Mouse (Mus musculus) ES-Bruce4 (cell line): ENCODE data around the gene Plppr3. TPM values are rescaled to one million over a fixed set of nuclear protein-coding genes. Genes with fewer than 3 reads are reported as not detected.
"Not testable (repeated sequence)": the region's sequence is repeated elsewhere in the genome, so short reads cannot be mapped to it uniquely, and the experiment has no call there.

Source experiments
- H3K27ac ChIP-seq: 2 replicates; pipeline ENCODE4 v1.5.1; 2012; ENCODE audit warnings: low read length, inconsistent platforms; ENCODE audit not compliant: insufficient read depth
- H3K27me3 ChIP-seq: 2 replicates; pipeline ENCODE4 v1.6.1; 2012; ENCODE audit warnings: mild to moderate bottlenecking, low read length, inconsistent platforms; ENCODE audit not compliant: control insufficient read depth, poor library complexity, insufficient read depth, severe bottlenecking
- H3K36me3 ChIP-seq: 2 replicates; pipeline ENCODE4 v1.6.1; 2012; ENCODE audit warnings: inconsistent platforms, mild to moderate bottlenecking, low read length, moderate library complexity; ENCODE audit not compliant: control insufficient read depth, poor library complexity, insufficient read depth, severe bottlenecking
- H3K4me1 ChIP-seq: one replicate; pipeline ENCODE4 v1.8.1; 2011; ENCODE audit warnings: low read length; ENCODE audit not compliant: control insufficient read depth, insufficient read depth
- H3K4me3 ChIP-seq: 2 replicates; pipeline ENCODE4 v1.5.1; 2011; ENCODE audit warnings: low read depth, mild to moderate bottlenecking, low read length
- H3K9ac ChIP-seq: 2 replicates; pipeline ENCODE4 v1.6.1; 2012; ENCODE audit warnings: low read depth, mild to moderate bottlenecking, inconsistent platforms; ENCODE audit not compliant: poor library complexity, severe bottlenecking
- H3K9me3 ChIP-seq: replicated peaks from 2 replicates; pipeline ENCODE4 v1.6.1; 2012; ENCODE audit warnings: mild to moderate bottlenecking, low read length, inconsistent platforms; ENCODE audit not compliant: control insufficient read depth, poor library complexity, insufficient read depth, severe bottlenecking
- CTCF ChIP-seq: IDR thresholded peaks from one replicate; pipeline ENCODE4 v1.8.1; 2011; ENCODE audit warnings: low read depth, low read length
- EP300 ChIP-seq: IDR thresholded peaks from 2 replicates; pipeline ENCODE4 v1.6.1; 2011; ENCODE audit warnings: low read depth, low read length; ENCODE audit not compliant: insufficient read depth
- POLR2A ChIP-seq: IDR thresholded peaks from one replicate; pipeline ENCODE4 v1.8.1; 2011; ENCODE audit warnings: low read length; ENCODE audit not compliant: insufficient read depth
- polyA plus RNA-seq: library from polyadenylated mRNA; stranded (reverse); fragments of >200 nt; gene quantifications from 2 replicates; pipeline ENCODE4 v1.2.4, GENCODE M21; 2011; ENCODE audit warnings: low read depth; ENCODE audit not compliant: missing spikeins, insufficient read depth, insufficient read length

Gene Plppr3
- polyA plus RNA-seq, 1 experiment, result 6.4 TPM

DNA sequence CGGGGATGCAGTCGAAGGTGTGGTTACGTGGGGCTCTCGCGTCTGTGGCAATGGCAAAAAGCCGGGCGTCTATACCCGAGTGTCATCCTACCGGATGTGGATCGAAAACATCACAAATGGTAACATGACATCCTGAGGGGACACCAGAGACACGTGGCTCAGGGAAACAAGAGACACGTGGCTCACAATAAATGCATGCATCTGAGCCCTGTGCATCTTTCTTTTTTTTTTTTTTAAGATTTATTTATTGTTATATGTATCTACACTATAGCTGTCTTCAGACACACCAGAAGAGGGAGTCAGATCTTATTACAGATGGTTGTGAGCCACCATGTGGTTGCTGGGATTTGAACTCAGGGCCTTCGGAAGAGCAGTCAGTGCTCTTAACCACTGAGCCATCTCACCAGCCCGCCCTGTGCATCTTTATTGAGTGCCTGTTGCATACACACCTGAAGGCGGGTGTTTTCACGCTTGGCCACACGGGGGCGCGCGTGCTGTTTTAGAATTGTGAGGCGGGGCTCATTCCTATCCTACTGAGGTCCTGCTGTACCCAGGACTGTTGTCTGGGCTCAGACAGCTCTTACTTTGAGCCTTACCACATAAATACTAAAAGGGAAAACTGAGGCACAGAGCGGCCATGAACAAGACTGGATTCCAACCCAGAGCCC, 18.2 kb upstream of the Plppr3 start:
- H3K9me3 ChIP-seq, H3K27ac ChIP-seq: not testable (repeated sequence)

DNA sequence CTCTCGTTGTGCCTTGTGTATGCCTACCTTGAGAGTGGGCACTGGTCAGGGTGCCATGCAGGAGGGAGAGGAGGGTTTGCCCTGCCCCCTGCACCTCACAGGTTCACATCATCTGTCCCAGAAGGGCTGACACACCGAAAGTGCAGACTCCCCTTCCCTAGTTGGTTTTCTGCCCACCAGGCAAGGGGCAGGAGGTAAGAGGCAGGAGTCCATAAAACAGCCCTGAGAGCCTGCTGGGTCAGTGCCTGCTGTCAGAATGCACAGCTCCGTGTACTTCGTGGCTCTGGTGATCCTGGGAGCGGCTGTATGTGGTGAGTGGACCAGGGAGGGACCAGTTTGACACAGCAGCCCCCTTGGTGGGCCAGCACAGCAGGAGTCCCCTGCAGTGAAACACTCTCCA, 16.2 kb upstream of the Plppr3 start, which contains the start of gene Cfd:
TSS of gene Cfd (plus strand) at position 184 of the 400 bp plus-strand sequence.
- H3K36me3 ChIP-seq, result no peaks in the 10 kb centered on the region
- H3K9ac ChIP-seq, result no peak within 1 kb of the TSS
- H3K27ac ChIP-seq, result no peak within 1 kb of the TSS
- no peaks in the 10 kb centered on the region for H3K9me3 ChIP-seq
- H3K4me3 ChIP-seq, result no peak within 1 kb of the TSS
- no peaks in the 10 kb centered on the region for H3K27me3 ChIP-seq
- no peaks in the 10 kb centered on the region for H3K4me1 ChIP-seq
- TF ChIP-seq CTCF, result no peak
- TF ChIP-seq POLR2A, result no peak
- no peak for TF ChIP-seq EP300

More for the DNA sequence above, 18.2 kb upstream of the Plppr3 start:
- H3K4me1 ChIP-seq, H3K36me3 ChIP-seq, H3K4me3 ChIP-seq, H3K9ac ChIP-seq, H3K27me3 ChIP-seq: not testable (repeated sequence)
- peak; percentile 86 for TF ChIP-seq CTCF

DNA sequence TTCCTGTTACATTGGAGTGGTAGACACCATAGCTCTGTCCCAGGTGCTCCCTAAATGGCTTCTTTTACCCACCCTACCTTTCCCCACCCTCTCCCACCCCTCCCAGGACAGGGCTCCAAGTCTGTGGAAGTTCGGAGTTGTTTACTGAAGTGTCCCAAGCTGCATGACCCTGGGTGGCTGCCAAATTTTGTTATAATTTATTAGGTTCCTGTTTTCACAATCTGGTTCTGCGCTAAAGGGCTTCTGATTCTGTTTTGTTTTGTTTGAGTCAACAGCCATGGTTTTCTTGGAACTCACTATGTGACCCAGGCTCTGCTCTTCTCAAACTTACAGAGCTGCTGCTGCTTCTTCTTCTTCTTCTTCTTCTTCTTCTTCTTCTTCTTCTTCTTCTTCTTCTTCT, 15.0 kb upstream of the Plppr3 start:
- Histone ChIP-seq H3K27ac (no peak overlapping the region), H3K27me3 (no peaks in the 10 kb centered on the region), H3K9me3 (no peaks in the 10 kb centered on the region), H3K4me1 (no peaks in the 10 kb centered on the region), H3K36me3 (no peaks in the 10 kb centered on the region), H3K4me3 (no peak overlapping the region), H3K9ac (no peak overlapping the region)
- TF ChIP-seq CTCF (no peak), EP300 (no peak), POLR2A (no peak)

DNA sequence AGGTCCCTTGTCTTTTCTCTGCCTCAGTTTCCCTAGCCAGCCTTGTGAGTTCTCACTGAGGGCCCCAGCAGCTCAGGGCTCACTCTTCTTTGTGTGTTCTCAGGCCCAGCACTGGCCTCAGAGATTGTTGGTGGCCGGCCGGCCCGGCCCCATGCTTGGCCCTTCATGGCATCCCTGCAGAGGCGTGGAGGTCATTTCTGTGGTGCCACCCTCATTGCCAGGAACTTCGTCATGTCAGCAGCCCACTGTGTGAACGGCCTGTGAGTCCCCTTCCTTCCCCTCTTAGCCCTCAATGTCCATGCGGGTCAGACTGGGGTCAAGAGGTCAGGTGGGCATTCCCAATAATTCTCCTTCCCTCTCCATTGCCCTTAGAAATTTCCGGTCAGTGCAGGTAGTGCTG, 12.2 kb upstream of the Plppr3 start:
- Histone ChIP-seq H3K9ac (no peak overlapping the region), H3K9me3 (no peaks in the 10 kb centered on the region), H3K4me1 (no peaks in the 10 kb centered on the region), H3K27me3 (no peaks in the 10 kb centered on the region), H3K27ac (no peak overlapping the region), H3K4me3 (no peak overlapping the region), H3K36me3 (no peaks in the 10 kb centered on the region)
- no peak for TF ChIP-seq EP300
- TF ChIP-seq POLR2A, result no peak
- no peak for TF ChIP-seq CTCF

DNA sequence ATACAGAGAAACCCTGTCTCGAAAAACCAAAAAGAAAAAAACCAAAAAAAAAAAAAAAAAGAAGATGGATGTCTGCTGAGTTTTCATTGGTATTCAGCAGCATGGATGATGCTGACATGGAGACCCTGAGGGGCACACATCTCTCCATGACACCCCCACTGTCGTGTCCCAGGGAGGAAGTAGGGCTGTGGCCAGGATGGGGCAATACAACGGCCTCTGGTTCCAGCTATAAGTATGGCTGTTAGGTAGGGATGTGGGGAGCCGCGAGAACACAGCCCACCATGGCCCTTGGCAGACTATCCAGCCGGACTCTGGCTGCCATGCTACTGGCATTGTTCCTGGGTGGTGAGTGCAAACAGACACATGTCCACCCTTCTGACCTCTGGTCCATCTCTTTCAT, 11.6 kb upstream of the Plppr3 start, which contains the start of gene Elane:
TSS of gene Elane (plus strand) at position 194 of the 400 bp plus-strand sequence.
- Histone ChIP-seq H3K27ac (no peak within 1 kb of the TSS), H3K9ac (no peak within 1 kb of the TSS), H3K27me3 (no peaks in the 10 kb centered on the region), H3K4me1 (no peaks in the 10 kb centered on the region), H3K4me3 (no peak within 1 kb of the TSS), H3K9me3 (no peaks in the 10 kb centered on the region), H3K36me3 (no peaks in the 10 kb centered on the region)
- TF ChIP-seq CTCF (no peak), POLR2A (no peak), EP300 (no peak)

DNA sequence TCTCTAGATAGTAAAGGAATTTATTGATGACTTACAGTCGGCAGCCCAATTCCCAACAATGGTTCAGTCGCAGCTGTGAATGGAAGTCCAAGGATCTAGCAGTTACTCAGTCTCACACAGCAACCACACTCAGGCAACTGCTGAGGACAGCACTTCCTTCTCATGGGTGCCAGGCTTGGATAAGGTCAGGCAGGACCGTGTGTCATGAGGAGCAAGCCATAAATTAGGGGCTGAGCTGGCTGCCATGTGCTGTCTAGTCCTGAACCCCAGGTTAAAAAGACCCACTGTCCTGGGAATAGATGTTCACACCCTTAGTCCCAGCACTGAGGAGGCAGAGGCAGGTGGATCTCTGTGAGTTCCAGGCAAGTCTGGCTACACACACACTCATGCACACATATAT, 10.5 kb upstream of the Plppr3 start:
- H3K27me3 ChIP-seq, H3K27ac ChIP-seq, H3K9ac ChIP-seq, H3K9me3 ChIP-seq, H3K4me3 ChIP-seq, H3K4me1 ChIP-seq, H3K36me3 ChIP-seq: not testable (repeated sequence)
